In the genomic region with DNA sequence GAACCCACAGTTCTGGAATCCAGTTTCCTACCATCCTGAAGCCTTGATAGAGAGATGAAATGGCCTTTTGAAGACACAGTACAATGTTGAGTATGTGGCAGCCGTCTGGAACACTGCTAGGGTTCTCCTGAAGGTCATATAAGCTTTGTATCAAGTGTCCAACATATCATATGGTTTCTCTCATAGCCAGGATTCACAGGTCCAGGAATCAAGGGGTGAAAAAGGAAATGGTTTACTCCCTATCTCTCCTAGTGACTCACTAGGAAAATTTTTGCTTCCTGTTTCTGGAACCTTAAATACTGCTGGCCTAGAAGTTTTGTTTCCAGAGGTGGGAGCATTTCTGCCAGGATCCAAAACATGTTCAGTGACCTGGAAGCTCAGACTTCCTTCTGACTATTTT, we compare ENCODE assay signal across 9 mouse cellular contexts.
"Had no signal": no experiment of that assay in that cellular context is flagged by ENCODE, and none has a peak within 500 bp of the region (broad histone marks: within the 10 kb centered on the region; RNA-seq: fewer than 3 reads in every experiment).

No protein-coding gene starts in this region.

- H3K27ac ChIP-seq: limb, embryonic 13.5 days; liver, embryonic 14.5 days; midbrain, embryonic 13.5 days had no signal

- H3K4me3 ChIP-seq: limb, embryonic 13.5 days; midbrain, embryonic 13.5 days had no signal

- H3K4me1 ChIP-seq: limb, embryonic 13.5 days; midbrain, embryonic 13.5 days had no signal

- DNase-seq: kidney, postnatal 14 days; left cerebral cortex, postnatal 4 days; lung, adult 18-20 months; right cerebral cortex, adult 18-20 months; right cerebral cortex, postnatal 25 days; thymus, postnatal 36 days had no signal

- H3K9ac ChIP-seq: limb, embryonic 13.5 days; liver, embryonic 14.5 days; midbrain, embryonic 13.5 days had no signal

- H3K27me3 ChIP-seq: limb, embryonic 13.5 days; midbrain, embryonic 13.5 days had no signal

- H3K36me3 ChIP-seq: limb, embryonic 13.5 days; midbrain, embryonic 13.5 days had no signal

- H3K9me3 ChIP-seq: limb, embryonic 13.5 days; midbrain, embryonic 13.5 days had no signal

- ATAC-seq: midbrain, embryonic 13.5 days had no signal

- H3K4me2 ChIP-seq: limb, embryonic 13.5 days; midbrain, embryonic 13.5 days had no signal
